ENCODE assay signal across 28 mouse cellular contexts in the genomic region with DNA sequence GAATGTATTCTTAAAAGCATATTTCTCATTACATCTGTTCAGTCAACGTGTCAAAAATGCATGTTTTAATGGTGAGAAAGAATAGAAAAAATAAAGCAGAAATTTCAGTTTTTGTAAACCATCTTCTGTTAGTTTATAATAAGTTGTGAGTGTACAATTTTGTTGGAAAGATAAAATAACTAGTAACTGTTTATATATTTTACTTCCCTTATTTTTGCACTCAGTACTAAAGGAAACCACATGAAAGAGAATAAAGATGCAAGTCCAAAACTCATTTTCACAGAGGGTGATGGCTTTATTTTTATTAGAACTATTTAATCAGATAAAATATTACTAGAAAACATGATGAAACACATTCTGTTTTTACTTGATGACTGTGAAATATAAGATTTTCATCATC. TPM values are rescaled to one million over a fixed set of nuclear protein-coding genes. Genes with fewer than 3 reads are reported as not detected.
DNase-seq lines count a peak whose midpoint lies in the region; ATAC-seq and TF ChIP-seq lines count a peak whose summit lies in the region.
"Had no signal": no experiment of that assay in that cellular context is flagged by ENCODE, and none has a peak within 500 bp of the region (broad histone marks: within the 10 kb centered on the region; RNA-seq: fewer than 3 reads in every experiment).

No protein-coding gene starts in this region.

- H3K4me2 ChIP-seq in lung, embryonic 14.5 days, result no peak overlapping the region

- TF ChIP-seq POLR2A in MEL (IDR thresholded peaks at IDR 0.05; ENCODE audit: control insufficient read depth in 1 of 2, insufficient read depth in 1 of 2, low read depth in 1 of 2, low read length in 2 of 2, poor library complexity in 1 of 2), result no peak

- TF ChIP-seq EP300 in MEL (IDR thresholded peaks at IDR 0.05; ENCODE audit: low read depth in 1 of 2, low read length in 2 of 2), result peak; percentile 60 to 84

- H3K4me1 ChIP-seq in lung, embryonic 14.5 days (ENCODE audit: insufficient read depth), result 0 out of 2 replicates have a peak, but pooled peaks cover 4% of the 10 kb centered on the region
- H3K4me1 ChIP-seq in MEL (ENCODE audit: control insufficient read depth in 1 of 2, insufficient read depth in 2 of 2, low read length in 2 of 2), result peaks cover 5 to 25% of the 10 kb centered on the region in 2 experiments; a peak in 3 of 4 replicates

- no peaks in the 10 kb centered on the region for H3K27me3 ChIP-seq in lung, embryonic 14.5 days (ENCODE audit: insufficient read depth, low read length)
- H3K27me3 ChIP-seq in MEL (ENCODE audit: control insufficient read depth in 1 of 2, insufficient read depth in 2 of 2, low read length in 2 of 2), result no peaks in the 10 kb centered on the region
- H3K27me3 ChIP-seq: CH12.LX, Patski had no signal

- intact Hi-C loops in left cerebral cortex, postnatal 4 days (cut with DNase I), result no loop called here

- no peaks in the 10 kb centered on the region for H3K79me2 ChIP-seq in MEL (ENCODE audit: control insufficient read depth, insufficient read depth, low read length, poor library complexity)

- peak; percentile 4 for DNase-seq in lung, embryonic 14.5 days
- no peak for DNase-seq in lung, postnatal 10 days
- DNase-seq in MEL (ENCODE audit: low read depth, low spot score) (peak; percentile 57), MEL-GATA-1-ER (ENCODE audit: extremely low read depth, low read depth) (peak; percentile 30)
- DNase-seq in left cerebral cortex, postnatal 4 days, result no peak
- DNase-seq in kidney, postnatal 14 days, result no peak
- DNase-seq: adrenal gland, adult 2 months; adrenal gland, adult 8-10 months; adrenal gland, postnatal 10 days; adrenal gland, postnatal 14 days; adrenal gland, postnatal 25 days; adrenal gland, postnatal 36 days; B cell, adult 2 months; cerebellum, adult 11 months; cerebellum, adult 11-12 months; cerebellum, adult 18-20 months; cerebellum, adult 2 months; cerebellum, adult 8-10 months had no signal

- 46% methylated on average over 1 of the region's 1 CpGs for WGBS in lung, embryonic 14.5 days

- H3K4me3 ChIP-seq in lung, embryonic 14.5 days (ENCODE audit: low read depth, low read length), result no peak overlapping the region
- H3K4me3 ChIP-seq in MEL (ENCODE audit: control insufficient read depth in 1 of 2, insufficient read depth in 1 of 2, low read depth in 2 of 2, low read length in 2 of 2), result peak overlapping the region in 1 of 2 experiments; percentile 21; a peak in 1 of 4 replicates

- H3K36me3 ChIP-seq in lung, embryonic 14.5 days (ENCODE audit: insufficient read depth), result no peaks in the 10 kb centered on the region
- H3K36me3 ChIP-seq in MEL (ENCODE audit: control insufficient read depth in 1 of 2, insufficient read depth in 2 of 2, low read length in 2 of 2), result peaks cover 0 to 15% of the 10 kb centered on the region in 2 experiments; a peak in 2 of 4 replicates
- H3K36me3 ChIP-seq: G1E had no signal

- H3K9me3 ChIP-seq in lung, embryonic 14.5 days (ENCODE audit: low read depth, low read length), result no peaks in the 10 kb centered on the region
- no peaks in the 10 kb centered on the region for H3K9me3 ChIP-seq in MEL (replicated peaks; ENCODE audit: insufficient read depth, low read length)
- H3K9me3 ChIP-seq: G1E had no signal

- ATAC-seq in lung, embryonic 14.5 days (ENCODE audit: insufficient read depth), result no peak
- ATAC-seq: activated CD4-positive, CD25-positive, alpha-beta regulatory T cell, adult 4 months; CD4-positive, CD25-positive, alpha-beta regulatory T cell, adult 4 months; Patski had no signal

- TF ChIP-seq RAD21 in MEL (IDR thresholded peaks at IDR 0.05; ENCODE audit: low read depth, low read length), result no peak

- no peak for TF ChIP-seq CTCF in lung, embryonic 14.5 days (IDR thresholded peaks at IDR 0.05; ENCODE audit: low read depth)
- TF ChIP-seq CTCF in MEL (IDR thresholded peaks at IDR 0.05 in 2 of 3, conservative IDR thresholded peaks at IDR 0.05 in 1 of 3; ENCODE audit: control insufficient read depth in 1 of 3, insufficient read depth in 1 of 3, low read depth in 2 of 3, low read length in 3 of 3, poor library complexity in 1 of 3, severe bottlenecking in 1 of 3), result no peak

- no peak overlapping the region for H3K27ac ChIP-seq in lung, embryonic 14.5 days (ENCODE audit: low read depth)
- no peak overlapping the region for H3K27ac ChIP-seq in MEL (ENCODE audit: control insufficient read depth, low read depth, low read length)

- H3K9ac ChIP-seq in lung, embryonic 14.5 days, result no peak overlapping the region
- no peak overlapping the region for H3K9ac ChIP-seq in MEL (ENCODE audit: control insufficient read depth, low read depth, low read length, poor library complexity, severe bottlenecking)

TF ChIP-seq in MEL, 35 proteins besides CTCF, POLR2A, EP300 and RAD21:
- TF ChIP-seq USF1 (IDR thresholded peaks at IDR 0.05; ENCODE audit: low read depth, low read length) (no peak), MAZ (IDR thresholded peaks at IDR 0.05; ENCODE audit: low read depth, low read length) (no peak), TAL1 (IDR thresholded peaks at IDR 0.05; ENCODE audit: low read length) (no peak), POLR2AphosphoS5 (IDR thresholded peaks at IDR 0.05; ENCODE audit: borderline replicate concordance, low read depth, low read length) (no peak), KAT2A (conservative IDR thresholded peaks at IDR 0.05; ENCODE audit: low read depth, low read length) (no peak), ZKSCAN1 (IDR thresholded peaks at IDR 0.05; ENCODE audit: low read depth, low read length) (no peak), E2F4 (IDR thresholded peaks at IDR 0.05; ENCODE audit: borderline replicate concordance, low read depth, low read length) (no peak), GABPA (IDR thresholded peaks at IDR 0.05; ENCODE audit: low read depth, low read length) (no peak), HCFC1 (IDR thresholded peaks at IDR 0.05; ENCODE audit: low read depth, low read length) (peak; percentile 21; the same call in 1 of the 2 replicates), RCOR1 (IDR thresholded peaks at IDR 0.05; ENCODE audit: low read depth, low read length) (no peak), MYB (IDR thresholded peaks at IDR 0.05; ENCODE audit: low read depth, low read length) (peak; percentile 52; the same call in 1 of the 2 replicates), USF2 (IDR thresholded peaks at IDR 0.05; ENCODE audit: borderline replicate concordance in 1 of 2, insufficient read depth in 1 of 2, low read depth in 1 of 2, low read length in 2 of 2) (no peak), POLR2AphosphoS2 (IDR thresholded peaks at IDR 0.05; ENCODE audit: low read length) (no peak), ELF1 (IDR thresholded peaks at IDR 0.05; ENCODE audit: low read depth, low read length) (no peak), SMC3 (IDR thresholded peaks at IDR 0.05; ENCODE audit: low read depth, low read length) (no peak), MAX (IDR thresholded peaks at IDR 0.05; ENCODE audit: low read length) (no peak), TBP (IDR thresholded peaks at IDR 0.05; ENCODE audit: low read depth, low read length) (no peak), ETS1 (IDR thresholded peaks at IDR 0.05; ENCODE audit: low read depth, low read length) (0 out of 2 replicates have a peak, but pooled peaks have one; percentile 40), ZNF384 (IDR thresholded peaks at IDR 0.05; ENCODE audit: low read depth, low read length) (no peak), ZMIZ1 (IDR thresholded peaks at IDR 0.05; ENCODE audit: low read depth, low read length) (no peak), MAFK (IDR thresholded peaks at IDR 0.05; ENCODE audit: borderline replicate concordance, low read depth, low read length) (no peak), CHD2 (IDR thresholded peaks at IDR 0.05; ENCODE audit: low read length) (no peak), MYC (IDR thresholded peaks at IDR 0.05; ENCODE audit: low read depth, low read length) (peak; percentile 61; the same call in 1 of the 2 replicates), BHLHE40 (IDR thresholded peaks at IDR 0.05; ENCODE audit: borderline replicate concordance, low read depth, low read length) (no peak), NELFE (IDR thresholded peaks at IDR 0.05; ENCODE audit: low read depth, low read length) (no peak), UBTF (IDR thresholded peaks at IDR 0.05; ENCODE audit: borderline replicate concordance, insufficient read depth, low read depth, low read length) (no peak), ZC3H11A (IDR thresholded peaks at IDR 0.05; ENCODE audit: low read depth, low read length) (no peak), CHD1 (IDR thresholded peaks at IDR 0.05; ENCODE audit: low read depth, low read length) (no peak), MEF2A (IDR thresholded peaks at IDR 0.05; ENCODE audit: extremely low read depth, insufficient replicate concordance, low read depth, low read length, poor library complexity, severe bottlenecking) (no peak), JUND (IDR thresholded peaks at IDR 0.05; ENCODE audit: low read depth, low read length) (no peak), SIN3A (IDR thresholded peaks at IDR 0.05; ENCODE audit: low read length) (no peak), GATA1 (IDR thresholded peaks at IDR 0.05; ENCODE audit: low read depth, low read length) (peak; percentile 37; the same call in 1 of the 2 replicates), NRF1 (IDR thresholded peaks at IDR 0.05; ENCODE audit: insufficient read depth, low read depth, low read length, poor library complexity, severe bottlenecking) (no peak), MXI1 (IDR thresholded peaks at IDR 0.05; ENCODE audit: low read depth, low read length) (no peak), TCF12 (IDR thresholded peaks at IDR 0.05; ENCODE audit: low read depth, low read length) (no peak; the same call in 1 of the 2 replicates)

RNA-seq across cellular contexts. Expression of a gene that starts 18.2 kb away (rescaled TPM):
- polyA plus RNA-seq in lung, embryonic 14.5 days (2014; fragmentation: Nextera tagmentation; extraction: Ambion mirVana), result not detected in 2 replicates
- not detected in 2 replicates for total RNA-seq in MEL (2012; rRNA removed)
- not detected for polyA plus RNA-seq in MEL (2012; ENCODE audit: insufficient read depth in 1 of 2, insufficient read length in 2 of 2, low read depth in 1 of 2, low replicate concordance in 2 of 2, missing spikeins in 1 of 2)
- not detected for total RNA-seq in left cerebral cortex, postnatal 4 days (2021)
- total RNA-seq: adrenal gland, adult 18-20 months; adrenal gland, adult 2 months; adrenal gland, adult 8-10 months; adrenal gland, postnatal 10 days; adrenal gland, postnatal 14 days; adrenal gland, postnatal 25 days; adrenal gland, postnatal 36 days; adrenal gland, postnatal 4 days; CH12.LX; ES-E14; G1E had no signal
- polyA plus RNA-seq: activated CD4-positive, CD25-positive, alpha-beta regulatory T cell, adult 4 months; adrenal gland, adult 2 months; brain, embryonic 14.5 days; C2C12; CD4-positive, CD25-positive, alpha-beta regulatory T cell, adult 4 months; cerebellum, adult 2 months; G1E; Patski had no signal

Comparison
In these comparisons a context has a peak if more than half of its experiments do, and no peak if none do; other contexts are left out.
1. DNase-seq: peak in lung, embryonic 14.5 days (single experiment), MEL (single experiment) and MEL-GATA-1-ER (single experiment); none in lung, postnatal 10 days (single experiment), left cerebral cortex, postnatal 4 days (single experiment) and kidney, postnatal 14 days (single experiment).